Mouse (Mus musculus) forebrain, embryonic 11.5 days (tissue): ENCODE measurements at regions not wholly inside any gene's neighbourhood (a gene's known extent, or its start where the extent isn't known, plus 50 kb on each side); places are given as distances from the start of the nearest gene placed in this dataset.

Source experiments
- ATAC-seq: fragments of 200-750 bp; cut with Nextera tagmentation; replicated peaks from 2 replicates; pipeline ENCODE4 v1.8.0; 2017; ENCODE audit warnings: moderate TSS enrichment; ENCODE audit not compliant: low FRiP score
- DNase-seq: peaks from one replicate; pipeline ENCODE4 v3.0.0-alpha.2; 2017; ENCODE audit warnings: low spot score
- H3K27ac ChIP-seq: fragments of 300-500 bp; sonication (generic); 2 replicates; pipeline ENCODE4 v1.5.1; 2014; ENCODE audit warnings: low read depth, low read length
- H3K27me3 ChIP-seq: fragments of 300-500 bp; sonication (generic); 2 replicates; pipeline ENCODE4 v1.6.1; 2014; ENCODE audit warnings: mild to moderate bottlenecking, low read length, mixed read lengths; ENCODE audit not compliant: control insufficient read depth, insufficient read depth
- H3K36me3 ChIP-seq: fragments of 300-500 bp; sonication (generic); 2 replicates; pipeline ENCODE4 v1.6.1; 2014; ENCODE audit warnings: mild to moderate bottlenecking, low read length, moderate library complexity, mixed read lengths; ENCODE audit not compliant: control insufficient read depth, insufficient read depth
- H3K4me1 ChIP-seq: fragments of 300-500 bp; sonication (generic); replicated peaks from 2 replicates; pipeline ENCODE4 v1.6.1; 2014; ENCODE audit warnings: low read length, mixed read lengths; ENCODE audit not compliant: control insufficient read depth, insufficient read depth
- H3K4me2 ChIP-seq: fragments of 300-500 bp; sonication (generic); 2 replicates; pipeline ENCODE4 v1.6.1; 2014; ENCODE audit warnings: low read depth, mild to moderate bottlenecking, low read length, moderate library complexity, mixed read lengths; ENCODE audit not compliant: severe bottlenecking
- H3K4me3 ChIP-seq: fragments of 300-500 bp; sonication (generic); 2 replicates; pipeline ENCODE4 v1.5.1; 2014; ENCODE audit warnings: low read depth, low read length
- H3K9ac ChIP-seq: fragments of 300-500 bp; sonication (generic); 2 replicates; pipeline ENCODE4 v1.6.1; 2014; ENCODE audit warnings: low read length
- H3K9me3 ChIP-seq: fragments of 300-500 bp; sonication (generic); 2 replicates; pipeline ENCODE4 v1.6.1; 2016; ENCODE audit warnings: low read length, mixed read lengths; ENCODE audit not compliant: control insufficient read depth
- WGBS: fragments of 180-500 bp; shearing (Covaris S2); extraction: QIAGEN DNeasy Blood & Tissue Kit; methylation state at CpG from one replicate; pipeline ENCODE4 v1.1.7; 2014; 5-methylcytosine and 5-hydroxymethylcytosine counted together

DNA sequence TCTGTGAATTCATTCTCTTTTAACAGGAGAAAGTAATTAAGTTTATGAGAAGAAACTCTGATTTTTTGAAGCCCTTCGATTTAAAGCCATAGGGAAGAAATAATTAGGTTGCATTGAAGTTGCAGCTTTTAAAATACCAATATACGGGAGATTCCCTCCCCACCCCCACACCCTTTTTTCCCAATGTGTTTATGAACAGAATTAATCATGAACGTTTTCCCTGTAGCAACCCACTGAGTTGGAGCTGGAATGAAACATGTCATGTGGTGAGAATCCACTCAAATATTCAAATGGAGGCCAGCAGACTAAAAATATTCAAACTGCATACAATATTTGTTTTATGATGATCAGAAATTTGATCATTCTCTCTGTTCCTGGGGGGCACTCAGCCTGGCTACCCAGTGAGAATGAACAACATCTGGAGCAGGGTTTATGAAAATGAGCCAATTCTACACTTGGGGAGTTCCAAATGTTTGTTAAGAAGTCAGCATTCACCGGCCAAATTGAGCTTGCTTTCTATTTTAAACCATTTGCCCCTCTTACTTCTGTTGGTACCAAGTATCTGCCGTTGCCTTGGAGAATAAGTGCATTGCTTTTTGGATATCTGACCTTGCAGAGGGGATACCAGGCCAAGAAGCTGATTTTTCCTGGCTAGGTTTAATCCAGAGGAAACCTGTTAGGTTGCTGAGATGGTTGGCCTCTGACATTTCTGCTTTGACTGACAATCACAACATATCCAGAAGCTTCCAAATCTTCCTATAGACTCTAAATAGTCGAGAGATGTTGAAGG lies 127.8 kb upstream of the Arhgap20 start:
- no peak for DNase-seq

DNA sequence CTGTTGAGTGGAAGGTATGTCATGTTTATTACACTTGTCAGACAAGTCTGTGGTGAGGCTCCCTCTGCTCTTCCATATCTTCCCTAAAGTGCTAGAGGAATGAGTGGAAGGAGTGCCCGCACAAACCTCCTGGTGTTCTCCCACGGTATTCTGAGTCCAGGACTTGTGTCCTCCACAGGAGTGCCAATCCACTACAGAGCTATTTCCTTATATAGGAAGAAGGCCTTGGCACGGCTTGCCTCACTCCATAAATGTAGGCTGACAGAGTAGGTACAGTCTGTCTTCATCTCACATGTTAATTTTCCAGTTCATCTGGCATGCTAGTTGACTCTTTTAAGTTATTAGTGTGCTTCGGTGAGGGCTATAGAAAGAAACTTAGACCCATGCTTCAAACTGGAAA lies 123.4 kb upstream of the Arhgap20 start:
- Histone ChIP-seq H3K4me3 (no peak overlapping the region), H3K4me2 (no peak overlapping the region), H3K9ac (no peak overlapping the region), H3K27me3 (no peaks in the 10 kb centered on the region), H3K36me3 (no peaks in the 10 kb centered on the region), H3K9me3 (no peaks in the 10 kb centered on the region), H3K27ac (no peak overlapping the region), H3K4me1 (no peaks in the 10 kb centered on the region)
- no peak for DNase-seq
- ATAC-seq, result no peak
- WGBS, result 85% methylated on average over 4 of the region's 4 CpGs

More for the DNA sequence above, 127.8 kb upstream of the Arhgap20 start:
- H3K4me1 ChIP-seq, result no peaks in the 10 kb centered on the region
- H3K9ac ChIP-seq, result no peak overlapping the region
- no peak overlapping the region for H3K4me3 ChIP-seq
- 55% methylated on average over 6 of the region's 6 CpGs for WGBS
- H3K27ac ChIP-seq, result no peak overlapping the region
- H3K4me2 ChIP-seq, result no peak overlapping the region
- ATAC-seq, result no peak
- H3K36me3 ChIP-seq, result no peaks in the 10 kb centered on the region
- H3K27me3 ChIP-seq, result no peaks in the 10 kb centered on the region
- H3K9me3 ChIP-seq, result no peaks in the 10 kb centered on the region

DNA sequence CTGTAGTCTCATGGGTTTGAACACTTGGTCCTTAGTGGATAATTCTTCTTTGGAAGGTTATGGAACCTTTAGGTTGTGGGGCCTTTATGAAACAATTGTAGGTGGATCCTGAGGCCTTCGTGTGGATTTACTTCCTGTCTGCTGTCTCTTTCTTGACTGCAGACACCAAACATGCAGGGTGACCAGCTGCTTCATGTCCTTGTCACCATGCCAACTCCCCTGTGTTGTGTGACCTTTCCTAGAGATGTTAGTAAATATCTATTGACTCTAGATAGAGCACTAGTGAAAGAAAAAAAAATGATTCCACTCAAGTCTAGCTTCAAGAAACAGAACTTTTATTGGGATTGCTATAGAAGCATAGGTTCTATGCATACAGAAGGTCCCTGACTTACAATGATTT lies 119.7 kb upstream of the Arhgap20 start:
- 82% methylated on average over 1 of the region's 1 CpGs for WGBS
- no peaks in the 10 kb centered on the region for H3K9me3 ChIP-seq
- DNase-seq (no peak), ATAC-seq (no peak)
- H3K4me3 ChIP-seq, result no peak overlapping the region
- no peaks in the 10 kb centered on the region for H3K4me1 ChIP-seq
- H3K9ac ChIP-seq, result no peak overlapping the region
- H3K36me3 ChIP-seq, result no peaks in the 10 kb centered on the region
- no peak overlapping the region for H3K27ac ChIP-seq
- no peaks in the 10 kb centered on the region for H3K27me3 ChIP-seq
- no peak overlapping the region for H3K4me2 ChIP-seq

DNA sequence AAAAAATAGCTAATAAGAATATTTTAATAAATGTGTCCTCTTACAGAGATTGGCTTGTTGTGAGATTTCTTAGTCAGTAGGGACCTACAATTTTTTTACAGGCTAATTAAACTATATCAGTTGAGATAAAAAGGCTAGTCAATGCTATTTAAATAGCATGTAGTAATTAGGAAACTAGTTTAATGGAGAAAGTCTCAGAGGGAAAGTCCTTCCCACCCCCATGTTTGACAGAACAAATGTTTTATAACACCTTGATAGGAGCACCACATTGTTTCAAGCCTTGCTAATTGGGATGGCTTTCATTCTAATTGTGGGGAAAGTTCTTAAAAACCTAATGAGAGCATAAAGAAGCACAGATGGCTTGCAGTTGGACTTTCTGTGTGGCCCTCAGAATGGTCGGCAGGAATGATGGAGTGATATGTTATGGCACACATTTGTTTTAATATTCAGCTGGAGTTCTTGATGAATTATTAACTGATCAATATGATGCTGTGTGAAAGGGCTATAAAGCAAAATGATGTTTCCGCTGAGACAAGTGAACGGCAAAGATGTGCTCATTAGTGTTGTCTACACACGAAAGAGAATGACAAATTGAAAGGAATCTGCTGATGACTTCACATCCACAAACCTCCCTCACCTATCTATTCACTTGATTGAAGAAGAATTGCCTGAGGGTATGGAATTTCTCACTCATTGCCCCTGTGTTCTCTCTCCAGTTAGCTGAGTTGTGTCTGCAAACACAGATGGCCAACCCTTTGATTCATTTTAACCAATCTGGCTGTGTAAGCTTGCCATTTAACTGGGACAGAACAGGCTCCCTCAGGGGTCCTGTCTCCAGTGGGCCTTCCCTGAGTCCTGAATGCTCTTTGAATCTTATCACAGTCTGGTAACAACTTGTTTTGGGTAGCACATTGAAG lies 111.5 kb upstream of the Arhgap20 start:
- no peaks in the 10 kb centered on the region for H3K4me1 ChIP-seq
- no peak overlapping the region for H3K4me3 ChIP-seq
- H3K9me3 ChIP-seq, result no peaks in the 10 kb centered on the region
- H3K27ac ChIP-seq, result no peak overlapping the region
- WGBS, result 66% methylated on average over 4 of the region's 4 CpGs
- no peak overlapping the region for H3K4me2 ChIP-seq
- no peaks in the 10 kb centered on the region for H3K36me3 ChIP-seq
- H3K27me3 ChIP-seq, result no peaks in the 10 kb centered on the region
- DNase-seq (no peak), ATAC-seq (0 out of 2 replicates have a peak, but pooled peaks have one; percentile 33)
- H3K9ac ChIP-seq, result no peak overlapping the region

DNA sequence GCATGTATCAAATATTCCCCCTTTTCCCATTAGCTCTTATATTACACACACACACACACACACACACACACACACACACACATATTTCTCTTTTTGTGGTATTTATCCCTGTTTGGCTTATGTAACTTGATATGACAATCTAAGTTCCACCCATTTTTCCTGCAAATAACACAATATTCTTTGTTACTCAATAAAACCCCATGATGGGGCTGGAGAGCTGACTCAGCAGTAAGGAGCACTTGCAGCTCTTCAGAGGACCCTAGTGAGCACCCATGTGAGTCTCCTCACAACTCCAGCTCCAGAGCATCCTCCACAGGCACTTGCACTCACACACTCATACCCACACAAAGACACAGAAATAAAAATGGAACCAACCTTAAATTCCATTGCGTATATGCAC lies 110.5 kb upstream of the Arhgap20 start:
- no peaks in the 10 kb centered on the region for H3K9me3 ChIP-seq
- no peak overlapping the region for H3K9ac ChIP-seq
- 87% methylated on average over 1 of the region's 1 CpGs for WGBS
- H3K27ac ChIP-seq, result no peak overlapping the region
- ATAC-seq (no peak), DNase-seq (no peak)
- no peak overlapping the region for H3K4me3 ChIP-seq
- no peak overlapping the region for H3K4me2 ChIP-seq
- no peaks in the 10 kb centered on the region for H3K4me1 ChIP-seq
- no peaks in the 10 kb centered on the region for H3K27me3 ChIP-seq
- no peaks in the 10 kb centered on the region for H3K36me3 ChIP-seq

DNA sequence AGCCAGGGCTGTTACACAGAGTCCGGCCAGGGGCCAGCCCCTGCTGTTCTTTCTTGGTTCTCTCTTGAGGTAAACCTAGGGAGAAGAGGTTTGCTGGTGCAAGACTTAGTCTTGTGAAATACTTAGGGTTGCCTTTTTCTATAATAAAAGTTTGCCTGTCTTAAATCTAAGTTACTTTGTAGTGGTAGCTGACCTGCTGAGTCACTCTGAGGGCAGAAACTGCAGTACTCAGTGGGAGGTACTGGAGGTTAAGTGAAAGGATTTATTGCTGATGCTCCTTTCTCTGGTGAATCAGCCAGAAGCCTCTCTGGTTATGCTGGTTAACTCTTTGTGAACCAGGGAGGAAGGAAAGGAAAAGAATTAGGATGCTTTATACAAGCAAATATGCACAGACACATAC lies 107.3 kb upstream of the Arhgap20 start:
- H3K4me2 ChIP-seq, result no peak overlapping the region
- no peaks in the 10 kb centered on the region for H3K36me3 ChIP-seq
- ATAC-seq (no peak), DNase-seq (no peak)
- H3K27ac ChIP-seq, result no peak overlapping the region
- WGBS, result 83% methylated on average over 1 of the region's 1 CpGs
- no peaks in the 10 kb centered on the region for H3K27me3 ChIP-seq
- H3K9me3 ChIP-seq, result no peaks in the 10 kb centered on the region
- no peak overlapping the region for H3K9ac ChIP-seq
- H3K4me1 ChIP-seq, result no peaks in the 10 kb centered on the region
- H3K4me3 ChIP-seq, result no peak overlapping the region

DNA sequence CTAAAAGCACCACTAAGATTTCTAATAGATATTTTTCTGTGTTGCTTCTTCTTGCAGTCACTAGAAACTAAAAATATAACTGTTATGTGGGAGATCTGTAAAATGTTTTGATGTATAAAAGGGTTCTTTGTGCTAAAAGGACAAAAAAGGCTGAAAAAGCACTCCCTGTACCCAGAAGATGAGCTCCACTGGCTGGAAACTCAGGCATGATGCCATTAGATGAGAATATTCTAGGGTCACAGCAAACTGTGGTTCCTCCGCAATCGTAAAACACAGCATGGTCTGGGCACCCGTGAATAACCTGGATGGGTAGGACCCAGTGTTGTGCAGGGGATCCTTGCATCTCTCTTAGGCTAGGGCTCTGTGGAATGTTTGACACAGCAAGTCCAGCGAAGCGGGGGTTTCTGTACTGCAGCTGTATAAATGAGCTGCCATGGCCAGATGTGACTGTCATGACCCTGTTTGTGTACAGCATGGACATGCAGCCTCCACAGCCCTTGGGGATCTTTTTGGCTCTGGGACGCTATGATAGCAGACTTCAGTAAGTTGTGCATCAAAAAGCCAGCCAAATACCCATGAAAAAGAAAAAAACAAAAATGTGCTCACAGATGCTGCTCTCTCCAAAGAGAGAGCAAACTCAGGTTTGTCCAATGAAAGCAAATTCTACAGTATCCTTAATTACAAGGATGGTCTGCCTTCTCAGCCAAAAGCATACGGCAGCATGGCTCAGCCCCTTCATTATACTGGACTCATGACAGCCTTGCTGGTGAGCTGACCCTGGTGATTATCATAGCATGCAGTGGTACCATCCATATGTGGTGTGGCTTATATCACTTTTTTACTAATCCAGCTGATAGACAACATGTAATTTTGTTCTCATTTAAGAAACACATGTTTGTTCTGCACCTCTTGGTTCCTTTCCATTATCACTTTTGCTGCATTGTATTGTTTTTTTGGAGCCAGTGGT lies 103.9 kb upstream of the Arhgap20 start:
- Histone ChIP-seq H3K4me1 (no peaks in the 10 kb centered on the region), H3K27ac (no peak overlapping the region), H3K27me3 (no peaks in the 10 kb centered on the region), H3K4me3 (no peak overlapping the region), H3K4me2 (no peak overlapping the region), H3K36me3 (no peaks in the 10 kb centered on the region), H3K9me3 (no peaks in the 10 kb centered on the region), H3K9ac (no peak overlapping the region)
- DNase-seq (no peak), ATAC-seq (no peak)
- WGBS, result 85% methylated on average over 7 of the region's 7 CpGs

DNA sequence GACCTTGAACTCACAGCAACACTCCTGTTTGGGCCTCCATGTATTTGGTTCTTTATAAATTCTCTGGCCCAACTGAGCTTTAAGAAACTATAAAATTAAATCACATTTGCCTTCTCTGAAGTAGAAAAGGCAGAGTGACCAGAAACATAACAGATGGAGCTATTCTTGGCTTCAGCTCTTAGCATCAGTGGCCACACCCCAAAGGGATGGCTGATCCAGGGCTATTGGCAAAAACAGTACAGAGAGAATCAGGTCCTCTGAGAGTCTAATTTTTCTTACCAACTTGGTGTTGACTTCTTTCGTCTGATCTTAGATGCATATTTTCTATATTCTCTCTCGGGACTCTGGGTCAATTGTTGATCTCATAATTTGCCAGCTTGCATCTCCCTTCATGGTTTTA lies 103.2 kb upstream of the Arhgap20 start:
- no peak overlapping the region for H3K9ac ChIP-seq
- 91% methylated on average over 2 of the region's 2 CpGs for WGBS
- ATAC-seq (no peak), DNase-seq (no peak)
- no peaks in the 10 kb centered on the region for H3K9me3 ChIP-seq
- no peaks in the 10 kb centered on the region for H3K27me3 ChIP-seq
- no peak overlapping the region for H3K4me2 ChIP-seq
- no peak overlapping the region for H3K4me3 ChIP-seq
- no peak overlapping the region for H3K27ac ChIP-seq
- no peaks in the 10 kb centered on the region for H3K4me1 ChIP-seq
- H3K36me3 ChIP-seq, result no peaks in the 10 kb centered on the region
